Mouse (Mus musculus) embryonic stem cell, embryonic (primary cell): ENCODE data around the gene Spred1.

ENCODE experiments used
- CTCF ChIA-PET, 4 experiments: fragments of 300-600 bp in 2 of 4; fragments of 350-600 bp in 2 of 4; sonication (Branson Sonifier 250); formaldehyde crosslinking; loops; one replicate each; lab custom pipeline; 2022; ENCODE audit warnings: inconsistent platforms in 2 of 4; lab: Charles Lee
- POLR2A ChIA-PET, 4 experiments: fragments of 300-600 bp in 2 of 4; fragments of 350-600 bp in 2 of 4; sonication (Branson Sonifier 250); formaldehyde crosslinking; loops; one replicate each; lab custom pipeline; 2022; ENCODE audit warnings: antibody characterized with exemption in 4 of 4, inconsistent platforms in 1 of 4; lab: Charles Lee

Gene Spred1

DNA sequence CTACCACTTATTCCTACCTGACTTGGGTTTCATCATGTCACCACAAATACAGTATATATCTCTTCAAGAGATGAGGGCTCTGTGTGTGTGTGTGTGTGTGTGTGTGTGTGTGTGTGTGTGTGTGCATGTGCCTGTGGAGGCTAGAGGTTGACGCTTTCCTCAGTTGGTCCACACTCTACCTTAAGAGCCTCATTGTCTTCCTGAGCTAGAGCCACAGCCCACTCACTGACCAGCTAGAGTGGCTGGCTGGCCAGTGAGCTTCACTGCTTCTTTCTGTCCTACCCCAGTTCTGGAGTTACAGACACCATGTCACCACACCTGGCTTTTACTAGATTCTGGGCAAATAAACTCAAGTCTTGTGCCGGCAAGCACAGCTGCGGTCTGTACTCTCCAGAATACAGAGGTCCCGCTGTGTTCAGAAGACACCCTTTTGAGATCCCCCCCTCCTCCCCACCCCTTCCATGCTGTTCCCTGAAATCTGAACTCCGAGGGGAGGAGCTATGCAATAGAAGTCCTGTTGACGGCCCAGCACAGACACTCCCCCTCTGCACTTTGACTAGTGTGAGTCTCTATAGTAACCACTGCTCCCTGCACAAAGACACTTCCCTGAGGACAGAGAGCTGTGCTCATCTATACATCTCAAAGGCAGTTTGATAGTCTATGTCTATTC, 89.4 kb downstream of the Spred1 start:
- POLR2A ChIA-PET = interaction anchor here in 3 of 4 experiments (0.6 to 2.1 kb wide), 12 partner anchors 9 to 310 kb away, joined by 3 to 8 read pairs (median 4); partner anchors contain the start of gene Fam98b (in 2 of the 3)

DNA sequence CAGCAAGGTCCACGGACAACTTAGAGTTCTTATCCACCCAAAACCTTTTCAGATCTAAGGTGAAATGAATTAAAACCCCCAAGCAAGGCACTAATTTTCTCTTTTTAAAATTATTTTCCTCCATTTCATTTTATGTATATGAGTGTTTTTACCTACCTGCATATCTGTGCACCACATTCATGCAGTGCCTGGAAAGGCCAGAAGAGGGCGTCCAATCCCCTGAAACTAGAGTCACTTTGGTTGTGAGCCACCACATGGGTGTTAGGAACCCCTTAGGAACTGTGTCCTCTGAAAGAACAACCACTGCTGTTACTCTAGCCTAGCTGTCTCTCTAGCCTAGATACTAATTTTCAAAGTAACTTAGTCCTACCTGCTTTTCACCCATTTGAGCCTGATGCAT, 95.0 kb downstream of the Spred1 start:
- CTCF ChIA-PET = interaction anchor here (0.6 to 3.6 kb wide), 8 partner anchors 11 to 349 kb away, joined by 3 to 29 read pairs (median 6); no protein-coding TSS in a partner anchor

More for the DNA sequence above, 89.4 kb downstream of the Spred1 start:
- CTCF ChIA-PET = interaction anchor here in 3 of 4 experiments (0.6 to 3.6 kb wide), 14 partner anchors 10 to 802 kb away, joined by 3 to 18 read pairs (median 3); no protein-coding TSS in a partner anchor

DNA sequence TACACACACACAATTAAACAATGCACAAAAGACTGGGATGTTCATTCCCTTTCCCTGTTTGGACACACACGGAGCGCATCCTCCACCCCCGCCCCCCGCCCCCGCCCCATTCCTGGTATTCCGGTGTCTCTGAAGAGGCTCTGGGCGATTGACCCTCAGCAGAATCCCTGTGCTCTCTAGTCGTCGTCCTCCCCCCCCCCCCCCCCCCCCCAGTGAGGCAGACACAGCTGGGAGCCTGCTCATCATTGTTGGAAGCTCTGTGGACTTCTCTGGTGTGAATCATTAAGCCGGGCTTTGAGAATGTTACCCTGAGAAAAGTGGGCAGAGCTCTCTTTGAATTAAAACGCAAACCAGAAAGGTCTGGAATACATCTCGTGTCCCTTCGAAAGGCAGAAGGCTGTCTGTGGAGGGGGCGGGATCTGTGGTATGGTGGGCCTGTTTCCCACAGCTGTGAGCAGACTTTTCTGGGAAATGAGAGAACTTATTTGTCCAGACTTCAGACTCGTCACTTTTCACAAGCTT, 96.6 kb downstream of the Spred1 start:
- ChIA-PET CTCF (interaction anchor here (0.5 to 3.6 kb wide), 9 partner anchors 13 to 318 kb away, joined by 4 to 29 read pairs (median 6); no protein-coding TSS in a partner anchor), POLR2A (interaction anchor here in 3 of 4 experiments (0.6 to 1.7 kb wide), 6 partner anchors 9 to 772 kb away, joined by 3 to 5 read pairs (median 4); no protein-coding TSS in a partner anchor)

More for the DNA sequence above, 95.0 kb downstream of the Spred1 start:
- POLR2A ChIA-PET = interaction anchor here in 1 of 4 experiments (0.7 kb wide), 1 partner anchor 170 kb away, joined by 4 read pairs; no protein-coding TSS in a partner anchor

DNA sequence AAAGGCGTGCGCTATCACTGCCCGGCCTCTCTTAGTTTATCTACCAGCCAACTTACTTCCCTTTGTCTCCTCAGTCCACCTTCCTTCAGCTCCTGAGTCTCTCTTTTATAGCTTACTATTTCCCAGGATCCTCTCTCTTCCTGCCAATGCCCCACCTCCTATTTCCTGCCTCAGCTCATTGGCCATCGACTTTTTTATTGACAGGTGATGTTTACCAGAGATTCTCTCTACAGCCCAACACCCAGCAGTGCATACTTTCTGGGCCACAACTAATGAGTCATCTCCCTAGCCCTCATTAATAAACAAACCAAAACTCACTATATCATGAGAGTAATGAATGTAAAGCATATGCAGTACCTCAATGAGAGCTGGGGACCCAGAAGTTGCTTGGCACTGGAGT, 98.4 kb downstream of the Spred1 start:
- ChIA-PET POLR2A (interaction anchor here in 2 of 4 experiments (0.7 to 1.7 kb wide), 3 partner anchors 8 to 12 kb away, joined by 4 to 5 read pairs (median 4); no protein-coding TSS in a partner anchor), CTCF (interaction anchor here in 3 of 4 experiments (1.8 to 3.6 kb wide), 3 partner anchors 11 to 12 kb away, joined by 6 to 29 read pairs (median 10); no protein-coding TSS in a partner anchor)

DNA sequence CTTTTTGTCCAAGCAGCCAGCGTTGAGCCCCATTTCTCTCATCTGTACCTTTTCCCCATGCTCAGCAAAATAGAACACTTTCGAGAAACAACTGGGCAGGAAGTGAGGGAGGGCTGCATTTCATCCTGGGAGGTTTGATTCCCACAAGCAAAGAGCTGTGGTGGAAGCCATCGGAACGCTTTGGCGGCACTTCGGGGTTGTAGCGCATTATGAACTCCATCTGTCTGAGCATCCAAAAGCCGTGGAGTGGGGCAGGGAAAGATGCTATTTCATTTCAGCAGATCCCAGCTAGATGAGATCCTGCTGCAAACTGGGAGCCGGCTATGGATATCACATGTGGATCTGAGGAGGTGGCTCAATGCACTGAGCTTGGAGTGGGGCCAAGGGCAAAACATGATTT, 101.5 kb downstream of the Spred1 start:
- CTCF ChIA-PET = interaction anchor here (1.0 to 1.9 kb wide), 4 partner anchors 8 to 9 kb away, joined by 4 to 12 read pairs (median 8); no protein-coding TSS in a partner anchor
- POLR2A ChIA-PET = no interaction called here

DNA sequence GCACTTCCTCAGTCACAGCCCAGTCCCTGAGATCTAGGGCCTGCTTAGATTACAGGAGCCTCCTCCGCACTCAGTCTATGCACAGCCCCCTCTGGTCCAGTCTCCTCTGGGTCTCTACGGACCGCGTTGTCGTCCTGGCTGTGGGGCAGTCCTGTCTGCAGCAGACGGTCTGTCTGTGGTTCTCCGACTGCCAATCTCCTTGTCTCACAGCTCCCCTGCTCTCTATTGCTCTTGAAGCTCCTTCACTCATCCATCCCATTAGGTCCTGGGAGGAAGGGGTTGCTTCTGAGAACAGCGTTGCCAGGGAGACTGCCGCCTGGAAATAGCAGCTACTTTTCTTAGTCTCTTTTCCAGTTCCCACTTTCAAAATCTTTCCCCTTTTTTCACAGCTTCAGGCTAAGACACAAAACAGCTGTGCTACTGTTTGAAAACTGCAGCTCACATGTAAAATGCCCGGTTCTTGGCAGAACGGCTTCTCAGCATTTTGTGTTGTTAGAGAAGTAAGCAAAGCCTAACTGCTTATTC, 107.5 kb downstream of the Spred1 start:
- CTCF ChIA-PET = interaction anchor here in 3 of 4 experiments (0.5 to 4.7 kb wide), 6 partner anchors 11 to 335 kb away, joined by 3 to 80 read pairs (median 4); no protein-coding TSS in a partner anchor
- POLR2A ChIA-PET = interaction anchor here in 2 of 4 experiments (0.5 to 1.4 kb wide), 4 partner anchors 12 to 328 kb away, joined by 3 to 4 read pairs (median 3); no protein-coding TSS in a partner anchor

DNA sequence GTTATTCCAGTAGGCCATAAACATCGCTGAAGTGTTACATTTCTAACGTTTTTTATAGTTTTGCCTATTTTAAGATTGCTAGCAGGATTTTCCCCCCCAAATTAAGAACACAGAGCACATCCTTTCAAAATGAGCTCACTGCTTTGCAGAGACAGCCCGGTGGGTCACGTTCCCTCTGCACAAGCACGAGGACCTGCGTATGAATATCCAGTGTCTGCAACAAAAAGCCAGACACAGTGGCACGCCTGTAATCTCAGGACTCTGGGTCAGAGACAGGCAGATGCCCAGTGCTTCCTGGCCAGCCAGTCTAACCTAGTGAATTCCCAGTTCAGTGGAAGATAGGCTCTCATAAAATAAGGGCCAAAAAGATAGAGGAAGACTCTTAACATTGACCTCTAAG, 109.1 kb downstream of the Spred1 start:
- ChIA-PET CTCF (interaction anchor here (0.9 to 4.7 kb wide), 30 partner anchors 8 to 392 kb away, joined by 3 to 80 read pairs (median 10); no protein-coding TSS in a partner anchor), POLR2A (interaction anchor here (0.8 to 2.0 kb wide), 8 partner anchors 9 to 333 kb away, joined by 3 to 7 read pairs (median 3); partner anchors contain the start of gene Fam98b (in 1 of the 4))

DNA sequence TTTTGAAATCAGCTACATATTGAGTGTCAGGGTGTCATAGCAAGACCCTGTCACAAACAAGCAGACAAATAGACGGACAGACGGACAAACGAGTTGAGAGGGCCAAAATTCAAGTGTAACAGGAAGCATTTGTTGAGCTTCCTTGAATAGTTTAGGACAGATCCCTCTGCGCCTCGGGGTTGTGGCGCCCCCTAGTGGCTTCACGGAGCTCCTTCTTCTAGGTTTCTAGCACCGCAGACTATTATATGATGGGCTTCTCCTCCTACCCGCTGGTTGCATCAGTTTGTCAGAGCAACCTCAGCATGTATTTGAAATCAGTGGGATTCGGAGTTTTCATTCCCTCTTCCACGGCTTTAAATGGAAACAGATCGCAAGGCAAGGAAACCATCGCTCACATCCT, 110.1 kb downstream of the Spred1 start:
- ChIA-PET CTCF (interaction anchor here (0.5 to 4.7 kb wide), 77 partner anchors 8 to 935 kb away, joined by 3 to 80 read pairs (median 5); partner anchors contain the start of gene Fam98b (in 2 of the 4)), POLR2A (interaction anchor here (0.6 to 2.0 kb wide), 21 partner anchors 8 to 381 kb away, joined by 3 to 9 read pairs (median 3); partner anchors contain the start of gene Fam98b (in 2 of the 4))
